Mouse (Mus musculus) stomach, embryonic 15.5 days (tissue): ENCODE measurements around the gene Cars2. TPM values are rescaled to one million over a fixed set of nuclear protein-coding genes. Genes with fewer than 3 reads are reported as not detected.
"Not testable (repeated sequence)": the region's sequence is repeated elsewhere in the genome, so short reads cannot be mapped to it uniquely, and the experiment has no call there.

Source experiments
- ATAC-seq: fragments of 200-750 bp; cut with Nextera tagmentation; 2 replicates; pipeline ENCODE4 v1.8.0; 2017; ENCODE audit warnings: low read depth, moderate number of reproducible peaks, moderate TSS enrichment; ENCODE audit not compliant: insufficient read depth, low FRiP score
- H3K27ac ChIP-seq: fragments of 300-500 bp; sonication (generic); 2 replicates; pipeline ENCODE4 v1.5.1; 2015; ENCODE audit warnings: mild to moderate bottlenecking, inconsistent platforms
- H3K27me3 ChIP-seq: fragments of 300-500 bp; sonication (generic); replicated peaks from 2 replicates; pipeline ENCODE4 v1.6.1; 2015; ENCODE audit warnings: inconsistent platforms
- H3K36me3 ChIP-seq: fragments of 300-500 bp; sonication (generic); 2 replicates; pipeline ENCODE4 v1.6.1; 2015; ENCODE audit warnings: inconsistent platforms
- H3K4me1 ChIP-seq: fragments of 300-500 bp; sonication (generic); 2 replicates; pipeline ENCODE4 v1.6.1; 2015; ENCODE audit warnings: inconsistent platforms
- H3K4me2 ChIP-seq: fragments of 300-500 bp; sonication (generic); 2 replicates; pipeline ENCODE4 v1.6.1; 2015; ENCODE audit warnings: mild to moderate bottlenecking, inconsistent platforms
- H3K4me3 ChIP-seq: fragments of 300-500 bp; sonication (generic); replicated peaks from 2 replicates; pipeline ENCODE4 v1.5.1; 2015; ENCODE audit warnings: inconsistent platforms
- H3K9ac ChIP-seq: fragments of 300-500 bp; sonication (generic); 2 replicates; pipeline ENCODE4 v1.6.1; 2015; ENCODE audit warnings: inconsistent platforms
- H3K9me3 ChIP-seq: fragments of 300-500 bp; sonication (generic); 2 replicates; pipeline ENCODE4 v1.6.1; 2016; ENCODE audit warnings: inconsistent platforms
- WGBS: fragments of 180-500 bp; shearing (Covaris S2); methylation state at CpG from one replicate; pipeline ENCODE4 v1.1.7; 2015; 5-methylcytosine and 5-hydroxymethylcytosine counted together
- polyA plus RNA-seq: library from polyadenylated mRNA; unstranded; fragments of >200 nt; fragmentation: Nextera tagmentation; extraction: Ambion mirVana; gene quantifications from 2 replicates; pipeline ENCODE4 v1.2.1, GENCODE M21; 2015

The Cars2 gene
- polyA plus RNA-seq, 1 experiment from 2014 or later: 27.4 TPM

- H3K36me3 ChIP-seq: peaks cover 49% of the 10 kb centered on the region
- no peak for ATAC-seq
- WGBS: 80% methylated on average over 14 of the region's 14 CpGs
Measured at GRCm38 (mm10) chr8:11506074-11506473, 44.5 kb downstream of the Cars2 start.

GRCm38 (mm10) chr8:11503476-11504232, 46.9 kb downstream of the Cars2 start:
- no peak overlapping the region for H3K27ac ChIP-seq
- H3K4me1 ChIP-seq: peaks cover 2% of the 10 kb centered on the region
- H3K36me3 ChIP-seq: peaks cover 30% of the 10 kb centered on the region
- no peaks in the 10 kb centered on the region for H3K9me3 ChIP-seq
- WGBS: 82% methylated on average over 13 of the region's 13 CpGs
- no peaks in the 10 kb centered on the region for H3K27me3 ChIP-seq
- ATAC-seq: no peak
- H3K9ac ChIP-seq: no peak overlapping the region
- no peak overlapping the region for H3K4me3 ChIP-seq
- no peak overlapping the region for H3K4me2 ChIP-seq

More at GRCm38 (mm10) chr8:11506074-11506473, 44.5 kb downstream of the Cars2 start:
- Histone ChIP-seq H3K4me2 (no peak overlapping the region), H3K9ac (no peak overlapping the region), H3K27me3 (no peaks in the 10 kb centered on the region), H3K9me3 (no peaks in the 10 kb centered on the region), H3K27ac (no peak overlapping the region), H3K4me1 (no peaks in the 10 kb centered on the region), H3K4me3 (no peak overlapping the region)

- Histone ChIP-seq H3K36me3 (peaks cover 9% of the 10 kb centered on the region; the same call in 1 of the 2 replicates), H3K27me3 (no peaks in the 10 kb centered on the region), H3K27ac (no peak overlapping the region), H3K4me1 (peaks cover 11% of the 10 kb centered on the region), H3K4me3 (peak overlapping the region; percentile 92; the same call in 1 of the 2 replicates), H3K4me2 (peak overlapping the region; percentile 77), H3K9me3 (no peaks in the 10 kb centered on the region), H3K9ac (no peak overlapping the region)
- no peak for ATAC-seq
- WGBS: 79% methylated on average over 4 of the region's 4 CpGs
Measured at GRCm38 (mm10) chr8:11498786-11499485, 51.6 kb downstream of the Cars2 start.

GRCm38 (mm10) chr8:11498281-11498680, 52.3 kb downstream of the Cars2 start:
- peak overlapping the region; percentile 77 for H3K4me2 ChIP-seq
- H3K36me3 ChIP-seq: peaks cover 3% of the 10 kb centered on the region; the same call in 1 of the 2 replicates
- H3K27me3 ChIP-seq: no peaks in the 10 kb centered on the region
- H3K4me3 ChIP-seq: peak overlapping the region; percentile 92
- no peaks in the 10 kb centered on the region for H3K9me3 ChIP-seq
- 63% methylated on average over 12 of the region's 12 CpGs for WGBS
- no peak overlapping the region for H3K27ac ChIP-seq
- no peak for ATAC-seq
- peaks cover 11% of the 10 kb centered on the region for H3K4me1 ChIP-seq
- H3K9ac ChIP-seq: no peak overlapping the region

GRCm38 (mm10) chr8:11497017-11497990, 53.3 kb downstream of the Cars2 start, which contains the start of gene Naxd:
TSS of gene Naxd (plus strand) at chr8:11497506.
- Histone ChIP-seq H3K27me3 (no peaks in the 10 kb centered on the region; the same call in 1 of the 2 replicates), H3K36me3 (no peaks in the 10 kb centered on the region), H3K4me2 (peak within 1 kb of the TSS; percentile 77), H3K27ac (peak within 1 kb of the TSS; percentile 65), H3K4me3 (peak within 1 kb of the TSS; percentile 92), H3K9me3 (no peaks in the 10 kb centered on the region), H3K9ac (peak within 1 kb of the TSS; percentile 87), H3K4me1 (peaks cover 11% of the 10 kb centered on the region)
- WGBS: 4% methylated on average over 73 of the region's 73 CpGs
- ATAC-seq: peak; percentile 98

GRCm38 (mm10) chr8:11492340-11492739, 58.2 kb downstream of the Cars2 start:
- H3K27me3 ChIP-seq, H3K4me2 ChIP-seq, H3K4me3 ChIP-seq, H3K4me1 ChIP-seq, H3K9me3 ChIP-seq, H3K27ac ChIP-seq, ATAC-seq, H3K36me3 ChIP-seq, H3K9ac ChIP-seq: not testable (repeated sequence)
- 83% methylated on average over 2 of the region's 2 CpGs for WGBS

GRCm38 (mm10) chr8:11487229-11487628, 63.4 kb downstream of the Cars2 start:
- H3K4me3 ChIP-seq: no peak overlapping the region
- no peak for ATAC-seq
- no peak overlapping the region for H3K9ac ChIP-seq
- no peaks in the 10 kb centered on the region for H3K9me3 ChIP-seq
- H3K4me1 ChIP-seq: no peaks in the 10 kb centered on the region
- no peaks in the 10 kb centered on the region for H3K36me3 ChIP-seq
- H3K27me3 ChIP-seq: no peaks in the 10 kb centered on the region
- 55% methylated on average over 4 of the region's 4 CpGs for WGBS
- no peak overlapping the region for H3K4me2 ChIP-seq
- H3K27ac ChIP-seq: no peak overlapping the region

- H3K36me3 ChIP-seq: no peaks in the 10 kb centered on the region
- no peak overlapping the region for H3K4me2 ChIP-seq
- H3K27me3 ChIP-seq: no peaks in the 10 kb centered on the region
- no peak for ATAC-seq
- 23% methylated on average over 7 of the region's 7 CpGs for WGBS
- H3K4me3 ChIP-seq: no peak overlapping the region
- no peak overlapping the region for H3K9ac ChIP-seq
- H3K4me1 ChIP-seq: 0 out of 2 replicates have a peak, but pooled peaks cover 4% of the 10 kb centered on the region
- H3K27ac ChIP-seq: no peak overlapping the region
- no peaks in the 10 kb centered on the region for H3K9me3 ChIP-seq
Measured at GRCm38 (mm10) chr8:11486142-11486541, 64.4 kb downstream of the Cars2 start.

- peaks cover 19% of the 10 kb centered on the region for H3K27me3 ChIP-seq
- H3K4me3 ChIP-seq: no peak overlapping the region
- 64% methylated on average over 3 of the region's 3 CpGs for WGBS
- no peaks in the 10 kb centered on the region for H3K36me3 ChIP-seq
- H3K4me1 ChIP-seq: peaks cover 22% of the 10 kb centered on the region
- no peak for ATAC-seq
- H3K4me2 ChIP-seq: no peak overlapping the region
- H3K9me3 ChIP-seq: no peaks in the 10 kb centered on the region
- H3K9ac ChIP-seq: no peak overlapping the region
- H3K27ac ChIP-seq: no peak overlapping the region
Measured at GRCm38 (mm10) chr8:11482537-11482936, 68.0 kb downstream of the Cars2 start.

- H3K4me1 ChIP-seq: peaks cover 25% of the 10 kb centered on the region
- no peak overlapping the region for H3K9ac ChIP-seq
- no peak overlapping the region for H3K27ac ChIP-seq
- no peak overlapping the region for H3K4me2 ChIP-seq
- 59% methylated on average over 3 of the region's 3 CpGs for WGBS
- no peak overlapping the region for H3K4me3 ChIP-seq
- no peaks in the 10 kb centered on the region for H3K9me3 ChIP-seq
- peaks cover 19% of the 10 kb centered on the region for H3K27me3 ChIP-seq
- ATAC-seq: no peak
- no peaks in the 10 kb centered on the region for H3K36me3 ChIP-seq
Measured at GRCm38 (mm10) chr8:11481876-11482275, 68.7 kb downstream of the Cars2 start.

- H3K4me3 ChIP-seq: no peak overlapping the region
- H3K4me1 ChIP-seq: peaks cover 30% of the 10 kb centered on the region
- H3K36me3 ChIP-seq: no peaks in the 10 kb centered on the region
- no peak overlapping the region for H3K4me2 ChIP-seq
- 26% methylated on average over 14 of the region's 14 CpGs for WGBS
- H3K27ac ChIP-seq: no peak overlapping the region
- no peaks in the 10 kb centered on the region for H3K9me3 ChIP-seq
- ATAC-seq: no peak
- no peak overlapping the region for H3K9ac ChIP-seq
- H3K27me3 ChIP-seq: peaks cover 22% of the 10 kb centered on the region
Measured at GRCm38 (mm10) chr8:11479591-11479990, 71.0 kb downstream of the Cars2 start.
